Mouse (Mus musculus): Measurements from ENCODE around the gene Eif2b4. TPM values are rescaled to one million over a fixed set of nuclear protein-coding genes. Genes with fewer than 3 reads are reported as not detected.

Eif2b4 gene
- polyA plus RNA-seq, 1 experiment from 2014 or later: 44.4 TPM

DNA sequence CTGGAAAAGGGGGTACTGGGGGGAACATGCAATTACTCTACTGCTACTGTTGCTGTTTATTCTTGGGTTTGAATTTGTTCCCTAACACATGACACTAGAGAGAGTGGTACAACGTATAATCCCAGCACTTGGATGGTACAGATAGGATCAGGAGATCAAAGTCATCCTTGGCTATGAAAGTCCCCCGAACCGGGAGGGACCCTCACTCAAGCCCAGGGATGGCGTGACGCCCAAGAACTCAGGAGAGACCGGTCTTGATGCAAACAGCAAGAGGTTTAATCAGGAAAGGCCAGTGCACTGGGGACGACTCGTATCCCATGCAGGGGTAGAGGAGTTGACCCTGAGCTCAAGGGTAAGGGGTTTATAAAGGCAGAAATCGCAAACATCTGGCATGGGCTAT is 29.5 kb upstream of the Eif2b4 start:
- no peak overlapping the region for H3K27ac ChIP-seq (ENCODE audit: low read length)
- no peaks in the 10 kb centered on the region; the same call in 1 of the 2 replicates for H3K4me1 ChIP-seq (ENCODE audit: insufficient read depth, low read depth, low read length)
- H3K9me3 ChIP-seq (ENCODE audit: low read length): no peaks in the 10 kb centered on the region
- no peak overlapping the region for H3K4me3 ChIP-seq (ENCODE audit: low read depth, low read length)
- DNase-seq (ENCODE audit: low spot score) (no peak), ATAC-seq (no peak)
- WGBS: 93% methylated on average over 9 of the region's 9 CpGs
- H3K9ac ChIP-seq (replicated peaks; ENCODE audit: low read depth): no peak overlapping the region
- TF ChIP-seq EP300 (IDR thresholded peaks at IDR 0.05) (no peak), CTCF (IDR thresholded peaks at IDR 0.05) (no peak)
- no peaks in the 10 kb centered on the region for H3K27me3 ChIP-seq (replicated peaks; ENCODE audit: insufficient read depth, low read length)
- H3K36me3 ChIP-seq (ENCODE audit: insufficient read depth, low read length): no peaks in the 10 kb centered on the region
- no peak overlapping the region for H3K4me2 ChIP-seq (replicated peaks; ENCODE audit: low read depth, low read length)

DNA sequence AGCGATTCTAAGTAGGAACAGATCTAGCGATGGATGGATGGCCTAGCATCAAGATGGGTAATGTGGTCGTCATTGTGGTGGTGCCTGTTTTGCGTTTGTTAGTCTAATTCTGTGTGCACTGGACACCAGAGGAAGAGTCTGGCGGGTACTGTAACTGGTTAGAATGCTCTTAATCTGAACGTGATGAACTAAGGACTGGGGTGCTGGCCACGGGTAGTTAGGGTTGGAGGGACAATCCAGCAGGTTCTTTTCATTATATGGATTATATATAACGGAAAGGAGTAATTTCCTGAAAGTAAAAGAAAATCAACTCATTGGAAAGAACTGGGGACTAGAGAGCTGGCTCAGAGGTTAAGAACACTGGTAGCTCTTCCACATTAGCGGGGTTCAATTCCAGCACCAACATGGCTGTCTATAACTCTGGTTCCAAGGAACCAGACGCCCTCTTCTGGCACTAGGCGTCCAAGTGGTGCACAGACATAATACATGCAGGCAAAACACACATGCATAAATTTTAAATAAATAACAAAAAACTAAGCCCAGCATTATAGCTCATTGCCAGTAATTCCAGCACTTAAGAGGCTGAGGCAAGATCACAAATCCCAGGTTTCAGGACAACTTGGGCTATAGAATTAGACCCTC is 28.2 kb upstream of the Eif2b4 start:
- TF ChIP-seq CTCF (IDR thresholded peaks at IDR 0.05) (peak; percentile 70), EP300 (IDR thresholded peaks at IDR 0.05) (no peak)
- Histone ChIP-seq H3K9me3 (ENCODE audit: low read length) (no peaks in the 10 kb centered on the region), H3K9ac (replicated peaks; ENCODE audit: low read depth) (peak overlapping the region; percentile 74), H3K4me1 (ENCODE audit: insufficient read depth, low read depth, low read length) (no peaks in the 10 kb centered on the region; the same call in 1 of the 2 replicates), H3K27ac (ENCODE audit: low read length) (peak overlapping the region; percentile 86), H3K4me2 (replicated peaks; ENCODE audit: low read depth, low read length) (peak overlapping the region; percentile 96), H3K36me3 (ENCODE audit: insufficient read depth, low read length) (no peaks in the 10 kb centered on the region), H3K27me3 (replicated peaks; ENCODE audit: insufficient read depth, low read length) (no peaks in the 10 kb centered on the region), H3K4me3 (ENCODE audit: low read depth, low read length) (peak overlapping the region; percentile 76)
- DNase-seq (ENCODE audit: low spot score) (peak; percentile 68), ATAC-seq (no peak)
- WGBS: 14% methylated on average over 11 of the region's 11 CpGs

DNA sequence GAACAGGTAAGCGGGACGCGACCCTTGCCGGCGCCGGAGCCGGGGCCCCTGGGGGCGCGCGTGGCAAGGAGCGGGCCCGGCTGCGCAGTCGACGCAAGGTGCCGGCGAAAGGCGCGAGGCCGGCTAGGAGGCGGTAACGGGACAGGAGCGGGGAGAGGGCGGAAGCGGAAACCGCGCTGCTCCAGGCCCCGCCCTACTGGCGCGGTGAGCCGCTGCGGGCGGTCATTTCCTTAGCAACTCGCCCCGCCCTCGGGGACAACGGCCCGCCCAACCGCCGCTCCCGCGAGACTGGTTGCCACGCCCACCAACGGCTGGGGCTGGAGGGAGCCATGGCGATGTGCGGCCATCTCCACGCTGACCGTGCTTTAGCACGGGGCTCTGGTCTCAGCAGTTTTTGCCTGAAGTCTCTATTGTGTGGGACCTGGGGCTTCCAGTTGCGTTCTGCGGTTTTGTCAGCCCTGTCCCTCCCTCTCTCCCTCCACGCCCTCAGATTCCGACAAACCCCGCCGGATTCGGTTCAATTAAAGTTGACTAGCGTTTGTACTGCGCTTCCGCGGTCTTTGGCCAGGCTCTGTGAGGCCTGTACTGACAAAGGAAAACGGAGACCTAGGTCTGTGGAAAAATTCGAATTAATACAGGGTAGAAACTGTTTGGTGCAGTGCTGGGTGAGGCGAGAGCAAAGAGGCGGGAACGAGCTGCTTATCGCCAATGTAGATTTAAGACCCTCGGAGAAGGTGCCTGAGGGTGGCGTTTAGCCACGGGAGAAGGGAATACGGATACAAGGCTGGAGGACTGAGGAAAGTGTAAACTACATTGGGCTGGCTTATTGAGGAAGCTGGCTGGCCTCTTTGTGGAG is 27.4 kb upstream of the Eif2b4 start, which contains the start of gene Ppm1g:
Ppm1g (minus strand) TSS at position 240 of the 856 bp plus-strand sequence.
- H3K9me3 ChIP-seq (ENCODE audit: low read length): no peaks in the 10 kb centered on the region
- WGBS: under 1% methylated on average over 68 of the region's 70 CpGs
- peak within 1 kb of the TSS; percentile 86 for H3K27ac ChIP-seq (ENCODE audit: low read length)
- no peaks in the 10 kb centered on the region for H3K27me3 ChIP-seq (replicated peaks; ENCODE audit: insufficient read depth, low read length)
- peak within 1 kb of the TSS; percentile 76 for H3K4me3 ChIP-seq (ENCODE audit: low read depth, low read length)
- ATAC-seq: peak; percentile 98
- H3K4me1 ChIP-seq (ENCODE audit: insufficient read depth, low read depth, low read length): no peaks in the 10 kb centered on the region; the same call in 1 of the 2 replicates
- no peaks in the 10 kb centered on the region for H3K36me3 ChIP-seq (ENCODE audit: insufficient read depth, low read length)
- peak within 1 kb of the TSS; percentile 74 for H3K9ac ChIP-seq (replicated peaks; ENCODE audit: low read depth)
- TF ChIP-seq EP300 (IDR thresholded peaks at IDR 0.05) (no peak), CTCF (IDR thresholded peaks at IDR 0.05) (peak; percentile 21)
- peak within 1 kb of the TSS; percentile 96 for H3K4me2 ChIP-seq (replicated peaks; ENCODE audit: low read depth, low read length)
- DNase-seq (ENCODE audit: low spot score): peak; percentile 98

DNA sequence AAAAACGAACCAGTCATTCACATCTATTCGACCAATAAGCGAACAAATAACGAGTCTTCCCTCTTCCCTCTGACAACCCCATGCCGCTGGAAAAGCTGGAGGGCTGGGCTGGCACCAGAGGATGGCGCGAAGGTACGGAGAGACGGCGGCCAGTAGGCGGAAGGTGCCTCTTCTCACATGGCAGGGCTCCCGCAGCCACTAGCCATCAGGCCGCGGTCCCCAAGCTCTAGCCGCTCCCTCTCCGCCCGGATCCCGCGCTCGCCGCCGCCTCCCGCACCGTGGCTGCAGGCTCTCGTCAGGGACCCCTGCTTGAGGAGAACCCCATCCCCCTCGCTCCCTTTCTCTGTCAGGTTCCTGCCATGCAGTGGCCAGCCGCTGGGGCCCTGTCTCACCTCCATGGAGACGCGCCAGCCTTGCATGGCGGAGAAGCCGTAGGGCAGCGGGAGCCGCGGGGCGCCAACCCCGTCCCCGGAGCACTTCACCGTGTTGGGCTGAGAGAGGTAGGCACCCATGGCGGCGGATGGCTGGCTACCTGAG is 26.7 kb upstream of the Eif2b4 start:
- WGBS: 0% methylated on average over 39 of the region's 40 CpGs
- no peaks in the 10 kb centered on the region for H3K36me3 ChIP-seq (ENCODE audit: insufficient read depth, low read length)
- H3K4me1 ChIP-seq (ENCODE audit: insufficient read depth, low read depth, low read length): no peaks in the 10 kb centered on the region; the same call in 1 of the 2 replicates
- H3K27ac ChIP-seq (ENCODE audit: low read length): peak overlapping the region; percentile 86
- no peaks in the 10 kb centered on the region for H3K9me3 ChIP-seq (ENCODE audit: low read length)
- H3K9ac ChIP-seq (replicated peaks; ENCODE audit: low read depth): peak overlapping the region; percentile 61
- ATAC-seq (peak; percentile 45), DNase-seq (ENCODE audit: low spot score) (peak; percentile 63)
- H3K27me3 ChIP-seq (replicated peaks; ENCODE audit: insufficient read depth, low read length): no peaks in the 10 kb centered on the region
- peak overlapping the region; percentile 96 for H3K4me2 ChIP-seq (replicated peaks; ENCODE audit: low read depth, low read length)
- H3K4me3 ChIP-seq (ENCODE audit: low read depth, low read length): peak overlapping the region; percentile 76
- TF ChIP-seq CTCF (IDR thresholded peaks at IDR 0.05): peak; percentile 33
- TF ChIP-seq EP300 (IDR thresholded peaks at IDR 0.05): no peak

DNA sequence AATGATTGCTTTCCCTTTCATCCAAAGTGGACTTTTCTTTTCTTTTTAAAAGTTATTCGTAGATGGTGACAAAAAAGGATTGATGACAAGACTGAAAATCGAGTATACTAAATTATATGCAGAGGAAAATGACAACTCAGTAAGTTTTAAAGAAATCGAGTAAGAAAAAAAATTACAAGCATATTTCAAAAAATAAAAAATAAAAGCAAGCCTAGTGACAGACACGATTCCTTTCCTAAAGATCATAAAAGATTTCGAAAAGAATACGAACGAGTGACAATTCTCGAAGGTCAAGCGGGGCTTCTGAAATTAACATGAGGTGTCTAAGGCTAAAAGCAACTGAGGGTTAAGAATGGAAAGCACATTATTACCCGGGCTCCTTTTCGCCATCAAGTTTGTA is 26.2 kb upstream of the Eif2b4 start:
- Histone ChIP-seq H3K4me1 (ENCODE audit: insufficient read depth, low read depth, low read length) (no peaks in the 10 kb centered on the region; the same call in 1 of the 2 replicates), H3K27ac (ENCODE audit: low read length) (peak overlapping the region; percentile 86), H3K9me3 (ENCODE audit: low read length) (no peaks in the 10 kb centered on the region), H3K36me3 (ENCODE audit: insufficient read depth, low read length) (no peaks in the 10 kb centered on the region), H3K27me3 (replicated peaks; ENCODE audit: insufficient read depth, low read length) (no peaks in the 10 kb centered on the region), H3K4me2 (replicated peaks; ENCODE audit: low read depth, low read length) (peak overlapping the region; percentile 96), H3K9ac (replicated peaks; ENCODE audit: low read depth) (peak overlapping the region; percentile 61; the same call in 1 of the 2 replicates), H3K4me3 (ENCODE audit: low read depth, low read length) (peak overlapping the region; percentile 76)
- ATAC-seq (no peak), DNase-seq (ENCODE audit: low spot score) (no peak)
- TF ChIP-seq EP300 (IDR thresholded peaks at IDR 0.05) (no peak), CTCF (IDR thresholded peaks at IDR 0.05) (no peak)
- under 1% methylated on average over 11 of the region's 11 CpGs for WGBS

GRCm38 (mm10) chr5:31219070-31219469 is 25.8 kb upstream of the Eif2b4 start:
- 2% methylated on average over 2 of the region's 2 CpGs for WGBS
- no peaks in the 10 kb centered on the region; the same call in 1 of the 2 replicates for H3K4me1 ChIP-seq (ENCODE audit: insufficient read depth, low read depth, low read length)
- ATAC-seq (no peak), DNase-seq (ENCODE audit: low spot score) (peak; percentile 66)
- no peaks in the 10 kb centered on the region for H3K9me3 ChIP-seq (ENCODE audit: low read length)
- no peaks in the 10 kb centered on the region for H3K27me3 ChIP-seq (replicated peaks; ENCODE audit: insufficient read depth, low read length)
- TF ChIP-seq CTCF (IDR thresholded peaks at IDR 0.05) (peak; percentile 56), EP300 (IDR thresholded peaks at IDR 0.05) (no peak)
- no peak overlapping the region for H3K9ac ChIP-seq (replicated peaks; ENCODE audit: low read depth)
- H3K27ac ChIP-seq (ENCODE audit: low read length): 0 out of 2 replicates have a peak overlapping the region, but pooled peaks have one; percentile 2
- no peaks in the 10 kb centered on the region for H3K36me3 ChIP-seq (ENCODE audit: insufficient read depth, low read length)
- H3K4me2 ChIP-seq (replicated peaks; ENCODE audit: low read depth, low read length): peak overlapping the region; percentile 96
- H3K4me3 ChIP-seq (ENCODE audit: low read depth, low read length): peak overlapping the region; percentile 76

Measured in lung, postnatal 0 days (tissue).